Mouse (Mus musculus) granulocyte monocyte progenitor cell, adult 5-6 weeks (primary cell): ENCODE results near the gene Ctdsp1. TPM values are rescaled to one million over a fixed set of nuclear protein-coding genes. Genes with fewer than 3 reads are reported as not detected.

Experiments used
- ATAC-seq: replicated peaks from 2 replicates; pipeline ENCODE4 v1.8.0; 2016; ENCODE audit warnings: mild to moderate bottlenecking, moderate TSS enrichment, inconsistent platforms; ENCODE audit not compliant: poor library complexity, severe bottlenecking
- total RNA-seq, 2 experiments: library from RNA; stranded (forward) in 1 of 2; stranded (reverse) in 1 of 2; fragments of 200-712, 200-1000 nt in 1 of 2; fragments of >200 nt in 1 of 2; fragmentation: Nextera tagmentation in 1 of 2; gene quantifications; 2 replicates each; pipeline ENCODE4 v1.2.3; 2014 to 2017

Gene Ctdsp1
- total RNA-seq, 2 experiments from 2014 or later = 33.9 to 81.8 TPM

DNA sequence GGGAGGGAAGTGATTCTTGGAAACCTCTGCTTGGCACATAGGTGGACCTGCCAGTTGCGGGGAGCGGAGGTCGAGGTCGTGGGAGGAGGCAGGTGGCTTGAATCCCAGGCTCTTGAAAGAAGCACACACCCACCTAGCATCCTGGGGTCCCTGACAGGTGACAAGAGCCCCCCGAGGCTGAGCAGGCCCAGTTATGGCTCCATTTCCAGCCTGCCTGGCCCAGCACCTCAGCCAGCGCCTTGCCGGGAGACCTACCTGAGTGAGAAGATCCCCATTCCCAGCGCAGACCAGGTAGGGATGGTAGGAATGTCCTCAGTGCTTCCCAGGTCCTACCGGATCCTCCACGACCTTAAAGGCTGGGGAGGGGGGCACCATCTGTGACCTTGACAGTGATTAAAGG is 15.7 kb upstream of the Ctdsp1 start:
- ATAC-seq = no peak; the same call in 1 of the 2 replicates

DNA sequence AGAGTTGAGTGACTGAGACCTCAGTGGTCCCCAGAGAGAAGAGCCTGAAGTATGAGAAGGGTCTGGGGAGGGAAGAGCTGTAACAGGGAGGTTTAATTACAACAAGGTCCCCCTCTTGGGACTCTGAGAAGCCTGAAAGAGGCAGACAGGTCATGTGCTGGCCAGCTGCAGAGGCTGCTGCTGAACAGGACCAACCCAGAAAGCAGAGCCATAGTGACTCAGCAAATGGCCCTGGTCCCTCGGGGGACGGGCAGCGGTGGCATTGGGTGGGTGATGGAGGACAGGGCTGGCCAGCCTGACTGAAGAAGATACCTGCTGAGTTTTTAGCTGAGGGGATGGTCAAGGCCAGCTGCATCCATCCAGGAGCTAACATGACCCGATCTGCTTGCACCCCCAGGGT is 14.9 kb upstream of the Ctdsp1 start:
- no peak for ATAC-seq

GRCm38 (mm10) chr1:74379058-74379504 is 12.2 kb upstream of the Ctdsp1 start:
- ATAC-seq = no peak

DNA sequence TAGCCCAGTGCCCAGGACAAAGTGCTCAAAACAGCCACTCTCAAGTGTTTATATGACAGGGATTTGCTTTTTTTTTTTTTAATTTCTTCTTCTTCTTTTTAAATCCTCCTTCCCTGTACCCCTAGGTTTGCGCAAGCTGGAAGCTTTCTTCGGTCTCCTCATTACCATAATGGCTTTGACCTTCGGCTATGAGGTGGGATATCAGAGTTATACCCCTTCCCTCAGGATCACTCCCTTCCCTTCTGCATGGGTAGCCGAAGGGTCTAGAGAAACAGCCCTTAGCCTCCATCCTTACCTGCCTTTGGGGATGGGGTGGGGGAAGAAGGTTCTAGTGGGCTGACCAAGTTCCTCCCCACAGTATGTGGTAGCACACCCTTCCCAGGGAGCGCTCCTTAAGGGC is 10.8 kb upstream of the Ctdsp1 start:
- ATAC-seq = peak; percentile 11; the same call in 1 of the 2 replicates

DNA sequence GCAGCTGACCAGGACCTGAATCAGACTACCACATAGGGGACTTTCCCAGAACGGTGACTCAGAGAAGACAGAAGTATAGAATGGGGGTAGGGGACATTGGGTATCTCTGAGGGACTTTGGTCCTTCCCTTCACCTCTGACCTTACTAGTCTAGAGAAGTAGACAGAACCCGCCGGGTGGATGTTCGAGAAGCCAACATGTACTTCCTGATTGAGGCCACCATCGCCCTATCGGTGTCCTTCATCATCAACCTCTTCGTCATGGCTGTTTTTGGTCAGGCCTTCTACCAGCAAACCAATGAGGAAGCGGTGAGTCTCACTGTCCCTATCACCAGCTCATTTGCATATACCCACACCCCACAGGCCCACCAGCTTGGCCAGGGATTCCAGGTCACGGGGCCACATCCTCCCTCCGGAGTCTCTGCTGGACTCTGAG is 9.7 kb upstream of the Ctdsp1 start:
- peak; percentile 76 for ATAC-seq

GRCm38 (mm10) chr1:74383385-74383784 is 7.9 kb upstream of the Ctdsp1 start:
- no peak for ATAC-seq

DNA sequence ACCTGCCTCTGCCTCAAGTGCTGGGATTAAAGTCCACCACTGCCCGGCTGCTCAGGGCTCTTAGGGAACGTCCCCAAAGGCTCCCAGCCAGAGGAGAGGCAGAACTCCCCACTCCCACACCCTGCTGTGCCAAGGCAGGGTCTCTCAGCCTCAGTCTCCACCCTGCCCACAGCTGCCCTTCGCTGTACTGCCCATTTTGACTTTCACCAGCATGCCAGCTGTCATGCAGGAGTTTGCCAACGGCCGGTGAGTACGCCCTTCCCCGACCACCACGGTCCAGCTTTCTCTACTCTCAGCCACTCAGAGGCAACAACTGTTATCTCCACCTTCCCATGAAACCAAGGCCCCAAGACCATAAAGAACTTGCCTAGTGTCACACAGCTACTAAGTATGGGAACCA is 6.8 kb upstream of the Ctdsp1 start:
- no peak for ATAC-seq

- ATAC-seq = no peak
Measured at GRCm38 (mm10) chr1:74385064-74385463, 6.2 kb upstream of the Ctdsp1 start.

DNA sequence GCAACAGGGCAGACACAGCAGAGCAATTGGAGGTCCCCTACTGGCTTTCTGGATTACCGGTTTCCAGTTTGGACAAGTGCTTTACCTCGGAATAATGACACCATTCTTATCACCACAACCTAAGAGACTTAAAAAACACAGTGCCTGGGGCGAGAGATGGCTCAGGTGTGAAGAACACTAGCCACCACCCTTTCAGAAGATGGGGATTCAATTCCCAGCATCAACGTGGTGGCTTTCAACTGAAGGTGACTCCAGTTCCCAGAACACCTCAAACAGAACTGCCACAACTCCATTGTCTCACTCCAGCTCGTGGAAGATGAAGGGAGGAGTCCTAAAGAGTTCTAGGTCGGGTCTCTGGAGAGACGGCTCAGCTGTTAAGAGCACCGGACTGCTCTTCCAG is 5.8 kb upstream of the Ctdsp1 start:
- no peak for ATAC-seq

DNA sequence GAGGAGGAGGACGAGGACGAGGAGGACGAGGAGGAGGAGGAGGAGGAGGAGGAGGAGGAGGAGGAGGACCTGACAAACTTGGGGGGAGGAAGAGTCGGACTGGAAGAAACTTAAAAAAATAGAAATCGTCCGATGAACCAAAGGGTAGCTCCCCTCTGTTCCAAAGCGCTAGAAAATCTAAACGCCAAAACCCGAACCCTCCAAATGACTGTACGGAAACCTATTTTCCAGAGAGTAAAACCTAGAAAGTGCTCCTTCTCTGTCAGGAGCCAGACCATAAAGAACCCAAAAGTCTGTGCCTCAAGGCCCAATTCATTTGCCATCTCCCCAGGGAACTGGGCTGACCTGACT is 5.0 kb upstream of the Ctdsp1 start:
- ATAC-seq = no peak

DNA sequence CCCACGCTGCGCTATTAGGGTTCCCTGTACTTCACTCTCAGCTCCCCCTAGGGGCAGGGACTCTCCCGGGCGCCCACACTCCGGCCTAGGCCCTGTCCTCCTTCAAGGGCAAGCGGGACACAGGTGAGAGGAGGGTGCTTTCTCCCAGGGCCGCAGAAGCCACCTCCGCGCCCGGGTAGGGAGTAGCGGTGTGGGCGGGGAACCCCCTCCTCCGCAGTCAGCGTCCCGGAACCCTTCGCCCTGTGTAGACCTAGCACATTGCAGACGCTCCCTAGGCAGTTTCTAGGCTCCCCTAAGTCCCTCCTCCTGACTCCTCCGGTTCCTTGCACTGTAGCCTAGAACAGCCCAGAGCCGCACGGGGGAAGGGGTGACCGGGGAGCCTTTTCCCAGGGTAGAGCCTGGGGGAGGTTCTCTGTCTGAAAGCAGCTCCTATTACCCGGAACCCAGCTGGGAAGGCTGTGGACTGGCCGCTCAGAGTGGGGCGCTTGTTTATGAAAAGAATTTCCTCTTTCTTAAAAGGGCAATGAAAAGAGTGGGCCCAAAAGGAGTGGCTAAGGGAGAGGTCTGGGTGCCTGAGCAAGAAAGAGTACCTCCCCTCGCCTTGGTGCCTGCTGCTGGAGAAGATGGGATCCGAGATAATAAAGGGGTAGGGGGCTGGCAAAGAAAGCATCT is 4.5 kb upstream of the Ctdsp1 start:
- ATAC-seq = peak; percentile 58

GRCm38 (mm10) chr1:74387386-74387988 is 3.8 kb upstream of the Ctdsp1 start:
- ATAC-seq = no peak

DNA sequence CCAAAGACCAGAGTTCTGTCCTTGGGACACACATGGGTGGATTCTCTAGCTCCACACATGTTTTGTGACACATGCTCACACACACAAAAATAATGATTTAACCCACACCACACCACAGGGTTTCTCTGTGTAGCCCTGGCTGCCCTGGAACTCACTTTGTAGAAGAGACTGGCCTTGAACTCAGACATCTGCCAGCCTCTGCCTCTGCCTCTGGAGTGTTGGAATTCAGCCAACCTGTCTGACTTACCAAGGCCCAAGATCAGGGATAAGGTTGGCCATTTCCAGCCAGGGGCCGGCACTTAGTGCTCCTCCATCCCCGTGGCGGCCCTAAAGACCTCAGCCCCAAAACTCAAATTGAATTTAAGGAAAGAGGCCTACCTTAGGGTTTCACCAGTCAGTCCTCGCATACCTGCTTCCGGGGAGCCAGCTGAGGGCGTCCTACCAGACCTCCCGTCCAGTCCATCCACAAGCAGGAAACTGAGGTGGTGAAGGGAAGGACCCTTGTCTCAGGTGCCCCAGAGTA is 2.9 kb upstream of the Ctdsp1 start:
- ATAC-seq = no peak

DNA sequence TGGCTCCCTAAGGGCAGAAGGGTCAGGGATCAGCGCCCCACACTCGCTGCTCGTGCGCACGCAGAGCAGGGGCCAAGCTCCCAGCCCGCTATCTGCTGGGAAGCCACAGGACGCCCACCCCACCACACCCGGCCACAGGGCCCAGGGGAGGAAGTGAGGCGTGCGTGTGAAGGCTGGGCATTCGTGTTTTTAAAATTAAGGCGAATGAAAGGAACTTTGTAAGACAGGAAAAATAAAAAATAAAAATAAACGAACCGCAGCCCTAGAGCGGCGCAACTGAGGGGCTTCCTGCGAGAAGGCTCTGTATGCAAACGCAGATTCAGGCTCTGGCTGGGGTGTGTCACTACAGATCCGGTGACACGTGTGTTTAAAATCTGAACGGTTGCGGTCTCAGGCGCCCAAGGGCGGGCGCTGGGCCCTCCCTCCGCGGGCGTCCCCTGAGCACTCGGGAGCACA is 1.4 kb upstream of the Ctdsp1 start:
- ATAC-seq = peak; percentile 31

- no peak for ATAC-seq
Measured at GRCm38 (mm10) chr1:74390287-74390906, 912 bp upstream of the Ctdsp1 start.

GRCm38 (mm10) chr1:74391844-74392441 is 634 bp downstream of the Ctdsp1 start:
- ATAC-seq = peak; percentile 33

- no peak for ATAC-seq
Measured at GRCm38 (mm10) chr1:74392446-74392994, 1.2 kb downstream of the Ctdsp1 start.

DNA sequence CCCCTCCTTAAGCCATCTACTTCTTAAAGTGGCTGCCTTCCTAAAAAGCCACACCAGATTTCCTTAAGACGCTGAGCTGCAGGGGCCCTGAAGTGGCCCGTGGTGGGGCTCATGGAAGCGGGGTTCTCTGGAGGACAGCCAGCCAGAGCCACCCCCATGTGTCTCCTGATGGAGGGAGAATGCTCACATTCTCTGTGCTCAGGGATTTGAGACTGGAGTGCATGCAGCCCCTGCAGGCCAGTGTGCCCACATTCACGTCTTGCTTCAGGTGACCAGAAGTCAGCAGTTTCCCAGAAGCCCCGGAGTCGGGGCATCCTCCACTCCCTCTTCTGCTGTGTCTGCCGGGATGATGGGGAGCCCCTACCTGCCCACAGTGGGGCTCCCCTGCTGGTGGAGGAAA is 1.7 kb downstream of the Ctdsp1 start:
- no peak for ATAC-seq

DNA sequence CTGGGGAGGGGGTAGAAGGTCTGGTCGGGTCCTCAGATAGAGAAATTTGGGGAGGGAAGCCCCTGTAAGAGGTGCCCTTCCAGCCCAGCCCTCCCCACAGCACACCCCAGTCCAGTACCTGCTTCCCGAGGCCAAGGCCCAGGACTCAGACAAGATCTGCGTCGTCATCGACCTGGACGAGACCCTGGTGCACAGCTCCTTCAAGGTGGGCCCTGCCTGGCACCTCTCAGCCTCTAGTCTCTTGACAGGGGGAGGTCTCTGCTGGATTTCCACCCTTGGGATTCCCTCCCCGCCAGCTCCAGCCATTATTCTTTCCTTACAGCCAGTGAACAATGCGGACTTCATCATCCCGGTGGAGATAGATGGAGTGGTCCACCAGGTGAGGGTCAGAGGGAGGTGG is 2.4 kb downstream of the Ctdsp1 start:
- no peak for ATAC-seq

DNA sequence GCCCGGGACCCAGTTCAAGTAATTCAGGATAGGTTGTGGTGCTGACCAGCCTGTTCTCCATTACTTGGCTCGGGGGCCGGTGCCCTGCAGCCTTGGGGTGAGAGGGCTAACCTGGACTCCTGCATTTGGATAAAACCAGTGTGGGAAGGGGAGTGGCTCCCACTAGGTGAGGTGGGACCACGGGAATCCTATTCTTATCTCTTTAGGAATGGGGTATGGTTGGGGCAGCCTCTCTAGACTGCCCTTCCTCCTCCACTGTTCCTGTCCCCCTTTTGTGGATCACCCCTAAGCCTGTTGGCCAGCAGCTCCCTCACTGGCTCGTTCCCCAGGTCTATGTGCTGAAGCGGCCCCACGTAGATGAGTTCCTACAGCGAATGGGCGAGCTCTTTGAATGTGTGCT is 3.0 kb downstream of the Ctdsp1 start:
- no peak for ATAC-seq

- ATAC-seq = no peak
Measured at GRCm38 (mm10) chr1:74394858-74395257, 3.5 kb downstream of the Ctdsp1 start.
